In genomic region chr11:32267188-32267884, GRCm38 (mm10) we compare ENCODE assay signal across 8 mouse cellular contexts. TPM values are rescaled to one million over a fixed set of nuclear protein-coding genes. Genes with fewer than 3 reads are reported as not detected.
DNase-seq lines count a peak whose midpoint lies in the region; ATAC-seq lines count a peak whose summit lies in the region.

Gene Nprl3 (minus strand): TSS chr11:32267707.

- H3K27ac ChIP-seq in forebrain, embryonic 11.5 days (ENCODE audit: low read depth, low read length), result peak within 1 kb of the TSS; percentile 92
- H3K27ac ChIP-seq in heart, embryonic 16.5 days (ENCODE audit: low read length), result peak within 1 kb of the TSS; percentile 87
- H3K27ac ChIP-seq in liver, embryonic 15.5 days (replicated peaks), result peak within 1 kb of the TSS; percentile 97
- H3K27ac ChIP-seq in neural tube, embryonic 12.5 days, result peak within 1 kb of the TSS; percentile 98

- peak; percentile 85 for DNase-seq in c-Kit-positive CD71-negative TER-119-negative erythroid progenitor cells, embryonic 14.5 days (ENCODE audit: low read depth)
- peak; percentile 97 for DNase-seq in forebrain, embryonic 11.5 days (ENCODE audit: low spot score)
- DNase-seq in kidney, postnatal 36 days, result peak; percentile 97 to 98
- peak; percentile 89 for DNase-seq in telencephalon, adult 2 months (ENCODE audit: low read depth, low spot score)

- ATAC-seq in CD4-positive, CD25-positive, alpha-beta regulatory T cell, adult 4 months, result peak; percentile 96
- ATAC-seq in forebrain, embryonic 11.5 days (replicated peaks; ENCODE audit: low FRiP score), result peak; percentile 99
- peak; percentile 99 for ATAC-seq in heart, embryonic 16.5 days (replicated peaks; ENCODE audit: extremely low read depth, insufficient read depth, low FRiP score)
- peak; percentile 79 for ATAC-seq in liver, embryonic 15.5 days (ENCODE audit: insufficient read depth)
- ATAC-seq in neural tube, embryonic 12.5 days (ENCODE audit: low FRiP score, low read depth), result peak; percentile 98

- peak within 1 kb of the TSS; percentile 95 for H3K9ac ChIP-seq in forebrain, embryonic 11.5 days (ENCODE audit: low read length)
- H3K9ac ChIP-seq in heart, embryonic 16.5 days (ENCODE audit: low read length), result peak within 1 kb of the TSS; percentile 95
- H3K9ac ChIP-seq in liver, embryonic 15.5 days, result peak within 1 kb of the TSS; percentile 96
- peak within 1 kb of the TSS; percentile 92 for H3K9ac ChIP-seq in neural tube, embryonic 12.5 days

- no peaks in the 10 kb centered on the region; the same call in 1 of the 2 replicates for H3K4me1 ChIP-seq in forebrain, embryonic 11.5 days (replicated peaks; ENCODE audit: control insufficient read depth, insufficient read depth, low read length)
- H3K4me1 ChIP-seq in heart, embryonic 16.5 days (ENCODE audit: control insufficient read depth, insufficient read depth, low read length), result peaks cover 5% of the 10 kb centered on the region
- peaks cover 86% of the 10 kb centered on the region for H3K4me1 ChIP-seq in liver, embryonic 15.5 days (replicated peaks)
- peaks cover 7% of the 10 kb centered on the region for H3K4me1 ChIP-seq in neural tube, embryonic 12.5 days

- H3K4me2 ChIP-seq in forebrain, embryonic 11.5 days (ENCODE audit: low read depth, low read length, severe bottlenecking), result peak within 1 kb of the TSS; percentile 70
- peak within 1 kb of the TSS; percentile 61 for H3K4me2 ChIP-seq in heart, embryonic 16.5 days (ENCODE audit: low read depth, low read length)
- H3K4me2 ChIP-seq in liver, embryonic 15.5 days, result peak within 1 kb of the TSS; percentile 83
- peak within 1 kb of the TSS; percentile 59 for H3K4me2 ChIP-seq in neural tube, embryonic 12.5 days (replicated peaks)

- H3K36me3 ChIP-seq in forebrain, embryonic 11.5 days (ENCODE audit: control insufficient read depth, insufficient read depth, low read length), result no peaks in the 10 kb centered on the region
- no peaks in the 10 kb centered on the region for H3K36me3 ChIP-seq in heart, embryonic 16.5 days (ENCODE audit: control insufficient read depth, insufficient read depth)
- H3K36me3 ChIP-seq in liver, embryonic 15.5 days (replicated peaks), result peaks cover 12% of the 10 kb centered on the region
- no peaks in the 10 kb centered on the region for H3K36me3 ChIP-seq in neural tube, embryonic 12.5 days

- 1% methylated on average over 54 of the region's 54 CpGs for WGBS in forebrain, embryonic 11.5 days
- WGBS in heart, embryonic 16.5 days, result under 1% methylated on average over 54 of the region's 54 CpGs
- WGBS in liver, embryonic 15.5 days (ENCODE audit: insufficient replicate concordance), result under 1% methylated on average over 54 of the region's 54 CpGs
- WGBS in neural tube, embryonic 12.5 days, result under 1% methylated on average over 54 of the region's 54 CpGs

- H3K4me3 ChIP-seq in forebrain, embryonic 11.5 days (ENCODE audit: low read depth, low read length), result peak within 1 kb of the TSS; percentile 73
- peak within 1 kb of the TSS; percentile 88 for H3K4me3 ChIP-seq in heart, embryonic 16.5 days (ENCODE audit: low read length)
- H3K4me3 ChIP-seq in liver, embryonic 15.5 days (replicated peaks), result peak within 1 kb of the TSS; percentile 68
- H3K4me3 ChIP-seq in neural tube, embryonic 12.5 days, result peak within 1 kb of the TSS; percentile 72

- H3K9me3 ChIP-seq in forebrain, embryonic 11.5 days (ENCODE audit: control insufficient read depth, low read length), result no peaks in the 10 kb centered on the region
- no peaks in the 10 kb centered on the region for H3K9me3 ChIP-seq in heart, embryonic 16.5 days (replicated peaks; ENCODE audit: control insufficient read depth, low read length)
- H3K9me3 ChIP-seq in liver, embryonic 15.5 days (replicated peaks), result no peaks in the 10 kb centered on the region
- H3K9me3 ChIP-seq in neural tube, embryonic 12.5 days, result no peaks in the 10 kb centered on the region

- no peaks in the 10 kb centered on the region for H3K27me3 ChIP-seq in forebrain, embryonic 11.5 days (ENCODE audit: control insufficient read depth, insufficient read depth, low read length)
- H3K27me3 ChIP-seq in heart, embryonic 16.5 days (ENCODE audit: control insufficient read depth, insufficient read depth, low read length), result no peaks in the 10 kb centered on the region
- H3K27me3 ChIP-seq in liver, embryonic 15.5 days, result no peaks in the 10 kb centered on the region
- H3K27me3 ChIP-seq in neural tube, embryonic 12.5 days (replicated peaks), result no peaks in the 10 kb centered on the region

RNA-seq across cellular contexts. Expression of gene Nprl3, which starts in this region (rescaled TPM):
- polyA plus RNA-seq in CD4-positive, CD25-positive, alpha-beta regulatory T cell, adult 4 months (2017; shearing (Covaris generic)), result 10 to 100 TPM; 39.1 to 68.6 TPM
- polyA plus RNA-seq in forebrain, embryonic 11.5 days (2014; fragmentation: Nextera tagmentation; extraction: Ambion mirVana), result 41.6 and 44.5 TPM in 2 replicates
- polyA plus RNA-seq in heart, embryonic 16.5 days (2015; fragmentation: Nextera tagmentation; extraction: Ambion mirVana), result 30.4 and 33.0 TPM in 2 replicates
- 28.1 and 31.9 TPM in 2 replicates for polyA plus RNA-seq in liver, embryonic 15.5 days (2015; fragmentation: Nextera tagmentation; extraction: Ambion mirVana)
- 41.9 and 46.9 TPM in 2 replicates for polyA plus RNA-seq in neural tube, embryonic 12.5 days (2016; fragmentation: Nextera tagmentation; extraction: Ambion mirVana)

Comparison
In these comparisons a context has a peak if more than half of its experiments do, and no peak if none do; other contexts are left out.
1. Peak in every context shown above with its lines: DNase-seq, ATAC-seq, H3K4me3 ChIP-seq and H3K27ac ChIP-seq.